Mouse (Mus musculus): Measurements from ENCODE around the gene Htr1d.
A peak's percentile ranks its signal among the peaks of the same experiment; 100 is the strongest.

Gene Htr1d

DNA sequence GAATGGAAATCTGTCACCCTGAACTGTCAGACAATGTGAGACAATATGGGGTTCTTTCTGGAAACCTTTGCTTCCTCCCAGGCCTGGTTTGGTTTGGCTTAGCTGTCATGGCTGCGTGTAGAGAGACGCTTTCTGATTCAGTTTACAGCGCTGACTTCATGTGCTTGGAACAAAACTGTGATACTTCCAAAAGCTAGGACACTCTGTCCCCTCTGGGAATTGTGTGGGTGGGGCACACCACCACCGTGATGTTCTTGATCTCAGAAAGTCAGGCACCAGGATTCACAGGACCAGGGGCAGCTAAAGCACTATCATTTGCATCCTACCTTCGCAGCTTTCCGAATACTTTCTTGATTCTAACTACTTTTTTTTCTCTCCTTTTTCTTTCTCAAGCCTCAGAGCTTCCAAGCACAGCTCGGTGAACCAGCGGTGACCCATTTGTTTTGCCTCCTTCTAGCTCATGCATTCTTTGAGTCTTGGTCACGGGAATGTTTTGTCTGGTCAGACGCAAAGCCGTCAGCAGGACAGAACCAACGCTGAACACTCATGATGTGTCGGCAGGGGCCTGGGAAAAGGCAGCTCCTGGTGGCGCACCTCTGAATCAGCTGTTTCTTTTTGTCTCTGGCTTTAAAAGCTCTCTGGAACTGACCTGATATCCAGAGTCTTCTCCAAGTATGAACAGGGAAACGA, 18.2 kb downstream of the Htr1d start:
- H3K36me3 ChIP-seq (ENCODE audit: insufficient read depth, low read length), result no peaks in the 10 kb centered on the region
- H3K27me3 ChIP-seq (ENCODE audit: insufficient read depth, low read length), result no peaks in the 10 kb centered on the region
- TF ChIP-seq POU5F1 (IDR thresholded peaks at IDR 0.05; ENCODE audit: borderline replicate concordance, low read length) (no peak), NANOG (IDR thresholded peaks at IDR 0.05; ENCODE audit: borderline replicate concordance, low read length) (no peak)
- no peak overlapping the region for H3K4me3 ChIP-seq (replicated peaks; ENCODE audit: low read length)
- no peaks in the 10 kb centered on the region for H3K9me3 ChIP-seq (ENCODE audit: low read length)
- peaks cover 49% of the 10 kb centered on the region for H3K4me1 ChIP-seq (replicated peaks; ENCODE audit: low read depth, low read length)

DNA sequence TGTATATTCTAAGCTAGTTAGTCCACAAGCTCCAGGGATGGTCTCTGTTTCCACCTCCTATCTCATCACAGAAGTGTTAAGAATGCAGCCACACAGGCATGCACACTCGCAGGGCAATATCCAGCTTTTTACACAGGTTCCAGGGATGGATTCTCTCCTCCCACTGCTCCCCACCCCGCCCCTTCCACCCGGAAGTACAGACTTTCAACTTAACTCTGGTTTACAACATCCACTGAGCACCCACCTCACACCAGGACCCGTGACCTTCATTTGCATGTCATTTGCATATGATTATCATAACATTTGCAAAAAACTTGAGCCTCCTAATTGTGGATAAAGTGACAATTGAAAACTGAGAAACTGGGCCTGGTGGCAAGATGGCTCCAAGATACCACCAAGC, 21.2 kb downstream of the Htr1d start:
- no peaks in the 10 kb centered on the region for H3K36me3 ChIP-seq (ENCODE audit: insufficient read depth, low read length)
- peaks cover 33% of the 10 kb centered on the region for H3K4me1 ChIP-seq (replicated peaks; ENCODE audit: low read depth, low read length)
- H3K4me3 ChIP-seq (replicated peaks; ENCODE audit: low read length), result no peak overlapping the region
- no peaks in the 10 kb centered on the region for H3K9me3 ChIP-seq (ENCODE audit: low read length)
- no peak for TF ChIP-seq POU5F1 (IDR thresholded peaks at IDR 0.05; ENCODE audit: borderline replicate concordance, low read length)
- TF ChIP-seq CTCF (conservative IDR thresholded peaks at IDR 0.05; ENCODE audit: low read length), result no peak
- TF ChIP-seq NANOG (IDR thresholded peaks at IDR 0.05; ENCODE audit: borderline replicate concordance, low read length), result no peak
- no peaks in the 10 kb centered on the region for H3K27me3 ChIP-seq (ENCODE audit: insufficient read depth, low read length)

DNA sequence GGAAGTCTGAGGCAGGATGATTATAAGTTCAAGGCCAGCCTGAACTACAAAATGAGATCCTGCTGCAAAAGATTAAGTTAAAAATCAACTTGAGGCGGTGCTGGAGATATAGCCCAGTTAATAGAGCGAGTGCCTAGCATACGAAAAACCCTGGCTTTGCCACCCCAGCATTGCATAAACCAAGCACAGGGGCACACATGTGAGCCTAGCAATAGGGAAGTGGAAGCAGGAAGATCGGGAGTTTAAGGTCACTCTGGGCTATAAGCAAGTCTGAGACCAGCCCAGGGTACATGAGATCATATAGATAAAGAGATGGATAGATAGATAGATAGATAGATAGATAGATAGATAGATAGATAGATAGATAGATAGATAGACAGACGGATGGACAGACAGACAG, 26.5 kb downstream of the Htr1d start:
- TF ChIP-seq NANOG (IDR thresholded peaks at IDR 0.05; ENCODE audit: borderline replicate concordance, low read length), result no peak
- TF ChIP-seq CTCF (conservative IDR thresholded peaks at IDR 0.05; ENCODE audit: low read length), result no peak
- TF ChIP-seq POU5F1 (IDR thresholded peaks at IDR 0.05; ENCODE audit: borderline replicate concordance, low read length), result no peak
- H3K4me1 ChIP-seq (replicated peaks; ENCODE audit: low read depth, low read length), result peaks cover 42% of the 10 kb centered on the region
- H3K36me3 ChIP-seq (ENCODE audit: insufficient read depth, low read length), result no peaks in the 10 kb centered on the region
- H3K27me3 ChIP-seq (ENCODE audit: insufficient read depth, low read length), result no peaks in the 10 kb centered on the region
- no peak overlapping the region for H3K4me3 ChIP-seq (replicated peaks; ENCODE audit: low read length)
- H3K9me3 ChIP-seq (ENCODE audit: low read length), result no peaks in the 10 kb centered on the region

DNA sequence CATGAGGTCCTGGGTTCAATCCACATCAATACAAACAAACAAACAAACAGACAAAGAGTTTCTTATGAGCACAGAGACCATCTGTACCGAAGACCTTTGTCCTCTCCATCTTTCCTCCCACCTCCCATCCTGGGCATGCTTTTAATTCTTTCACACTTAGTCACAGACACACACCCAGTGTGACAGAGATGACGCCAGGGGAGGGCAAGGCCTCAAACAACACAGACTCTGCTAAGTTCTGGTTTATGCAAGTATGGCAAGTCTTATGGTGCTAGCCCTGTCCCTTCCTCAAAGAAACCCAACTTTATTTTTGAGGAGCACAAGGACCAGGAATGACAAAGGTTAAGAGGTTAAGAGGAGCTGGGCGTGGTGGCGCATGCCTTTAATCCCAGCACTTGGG, 26.9 kb downstream of the Htr1d start:
- TF ChIP-seq NANOG (IDR thresholded peaks at IDR 0.05; ENCODE audit: borderline replicate concordance, low read length) (no peak), POU5F1 (IDR thresholded peaks at IDR 0.05; ENCODE audit: borderline replicate concordance, low read length) (no peak), CTCF (conservative IDR thresholded peaks at IDR 0.05; ENCODE audit: low read length) (no peak)
- Histone ChIP-seq H3K4me3 (replicated peaks; ENCODE audit: low read length) (no peak overlapping the region), H3K36me3 (ENCODE audit: insufficient read depth, low read length) (no peaks in the 10 kb centered on the region), H3K4me1 (replicated peaks; ENCODE audit: low read depth, low read length) (peaks cover 43% of the 10 kb centered on the region), H3K27me3 (ENCODE audit: insufficient read depth, low read length) (no peaks in the 10 kb centered on the region), H3K9me3 (ENCODE audit: low read length) (no peaks in the 10 kb centered on the region)

DNA sequence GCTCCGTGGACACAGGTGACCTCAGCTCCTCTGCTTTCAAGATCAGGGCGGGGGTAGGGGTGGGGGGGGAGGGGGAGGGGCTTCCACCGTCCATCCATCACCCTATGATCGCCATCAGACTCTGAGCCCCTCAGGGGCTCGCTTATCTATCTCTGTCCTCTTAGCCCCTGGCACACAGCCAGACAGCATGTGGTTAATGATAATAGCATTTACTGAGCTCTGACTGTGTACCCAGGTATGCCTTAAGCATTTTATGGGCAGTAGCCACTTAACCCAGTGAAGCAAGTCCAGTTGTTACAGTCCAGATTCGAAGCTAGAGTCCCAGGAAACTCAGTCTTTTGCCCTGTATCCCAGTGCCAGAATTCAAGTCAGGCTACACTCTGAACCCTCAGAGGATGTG, 28.2 kb downstream of the Htr1d start:
- H3K4me3 ChIP-seq (replicated peaks; ENCODE audit: low read length), result no peak overlapping the region
- TF ChIP-seq NANOG (IDR thresholded peaks at IDR 0.05; ENCODE audit: borderline replicate concordance, low read length) (no peak), CTCF (conservative IDR thresholded peaks at IDR 0.05; ENCODE audit: low read length) (no peak), POU5F1 (IDR thresholded peaks at IDR 0.05; ENCODE audit: borderline replicate concordance, low read length) (no peak)
- H3K27me3 ChIP-seq (ENCODE audit: insufficient read depth, low read length), result no peaks in the 10 kb centered on the region
- no peaks in the 10 kb centered on the region for H3K9me3 ChIP-seq (ENCODE audit: low read length)
- H3K36me3 ChIP-seq (ENCODE audit: insufficient read depth, low read length), result no peaks in the 10 kb centered on the region
- peaks cover 50% of the 10 kb centered on the region for H3K4me1 ChIP-seq (replicated peaks; ENCODE audit: low read depth, low read length)

DNA sequence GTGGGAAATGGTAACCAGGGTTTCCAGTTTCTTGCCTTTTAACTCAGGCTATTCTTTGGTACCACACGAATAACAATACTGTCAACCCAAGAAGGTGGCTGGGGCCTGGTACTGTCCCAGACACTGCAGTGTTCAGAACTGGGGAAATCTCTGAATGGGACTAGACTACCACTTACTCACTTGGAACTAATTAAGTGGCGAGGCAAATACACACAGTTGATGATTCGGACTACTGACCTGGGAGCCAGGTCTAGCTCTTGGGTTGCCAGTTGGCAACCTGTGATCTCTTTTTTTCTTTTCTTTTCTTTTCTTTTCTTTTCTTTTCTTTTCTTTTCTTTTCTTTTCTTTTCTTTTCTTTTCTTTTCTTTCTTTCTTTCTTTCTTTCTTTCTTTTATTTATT, 29.0 kb downstream of the Htr1d start:
- H3K9me3 ChIP-seq (ENCODE audit: low read length), result no peaks in the 10 kb centered on the region
- H3K27me3 ChIP-seq (ENCODE audit: insufficient read depth, low read length), result no peaks in the 10 kb centered on the region
- peaks cover 57% of the 10 kb centered on the region for H3K4me1 ChIP-seq (replicated peaks; ENCODE audit: low read depth, low read length)
- TF ChIP-seq NANOG (IDR thresholded peaks at IDR 0.05; ENCODE audit: borderline replicate concordance, low read length) (no peak), POU5F1 (IDR thresholded peaks at IDR 0.05; ENCODE audit: borderline replicate concordance, low read length) (no peak), CTCF (conservative IDR thresholded peaks at IDR 0.05; ENCODE audit: low read length) (no peak)
- no peak overlapping the region for H3K4me3 ChIP-seq (replicated peaks; ENCODE audit: low read length)
- no peaks in the 10 kb centered on the region for H3K36me3 ChIP-seq (ENCODE audit: insufficient read depth, low read length)

DNA sequence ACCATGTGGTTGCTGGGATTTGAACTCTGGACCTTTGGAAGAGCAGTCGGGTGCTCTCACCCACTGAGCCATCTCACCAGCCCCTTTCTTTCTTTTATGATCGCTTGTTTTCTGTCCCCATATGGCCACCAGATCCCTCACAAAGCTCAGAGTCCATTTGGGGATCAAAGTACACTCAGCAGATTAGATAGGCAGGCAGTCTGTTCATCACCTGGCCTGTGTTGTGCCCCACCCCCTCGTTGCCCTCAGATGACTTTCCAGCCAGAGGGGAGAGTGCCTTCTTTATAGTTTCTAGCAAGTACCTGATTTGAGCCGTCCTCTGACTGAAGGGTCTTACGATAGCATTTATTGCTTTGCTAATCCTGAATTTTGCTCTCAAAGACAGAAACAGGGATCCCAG, 29.5 kb downstream of the Htr1d start:
- H3K9me3 ChIP-seq (ENCODE audit: low read length), result no peaks in the 10 kb centered on the region
- no peak overlapping the region for H3K4me3 ChIP-seq (replicated peaks; ENCODE audit: low read length)

DNA sequence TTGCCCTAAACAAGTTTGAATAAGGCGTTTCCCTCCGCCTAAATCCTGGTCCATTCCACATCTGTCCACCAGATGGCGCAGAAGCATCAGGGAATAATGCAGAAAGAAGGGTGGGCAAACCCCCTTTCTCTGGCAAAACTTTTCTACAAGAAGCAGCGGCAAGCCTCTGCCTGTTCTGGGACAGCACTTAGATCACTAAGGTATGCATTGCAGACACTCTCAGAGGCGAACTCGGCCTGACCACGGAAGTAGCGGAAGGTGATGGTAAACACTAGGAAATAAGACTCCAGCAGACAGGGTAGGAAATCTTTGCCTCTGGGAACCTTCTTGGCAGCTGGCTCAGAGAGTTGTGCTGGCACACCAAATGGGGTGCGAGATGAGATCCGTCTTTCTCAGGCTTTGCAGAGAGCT, 31.5 kb downstream of the Htr1d start:
- H3K9me3 ChIP-seq (ENCODE audit: low read length), result no peaks in the 10 kb centered on the region
- H3K4me3 ChIP-seq (replicated peaks; ENCODE audit: low read length), result peak overlapping the region; percentile 43
- no peaks in the 10 kb centered on the region for H3K27me3 ChIP-seq (ENCODE audit: insufficient read depth, low read length)
- H3K4me1 ChIP-seq (replicated peaks; ENCODE audit: low read depth, low read length), result peaks cover 78% of the 10 kb centered on the region
- no peaks in the 10 kb centered on the region for H3K36me3 ChIP-seq (ENCODE audit: insufficient read depth, low read length)
- TF ChIP-seq NANOG (IDR thresholded peaks at IDR 0.05; ENCODE audit: borderline replicate concordance, low read length) (no peak), CTCF (conservative IDR thresholded peaks at IDR 0.05; ENCODE audit: low read length) (peak; percentile 95), POU5F1 (IDR thresholded peaks at IDR 0.05; ENCODE audit: borderline replicate concordance, low read length) (no peak)

More for the DNA sequence above, 29.5 kb downstream of the Htr1d start:
- Histone ChIP-seq H3K36me3 (ENCODE audit: insufficient read depth, low read length) (no peaks in the 10 kb centered on the region), H3K27me3 (ENCODE audit: insufficient read depth, low read length) (no peaks in the 10 kb centered on the region), H3K4me1 (replicated peaks; ENCODE audit: low read depth, low read length) (peaks cover 60% of the 10 kb centered on the region)
- TF ChIP-seq CTCF (conservative IDR thresholded peaks at IDR 0.05; ENCODE audit: low read length) (no peak), NANOG (IDR thresholded peaks at IDR 0.05; ENCODE audit: borderline replicate concordance, low read length) (no peak), POU5F1 (IDR thresholded peaks at IDR 0.05; ENCODE audit: borderline replicate concordance, low read length) (no peak)
